Mouse (Mus musculus) G1E (cell line): ENCODE results near the gene Lama5.

Experiments used
- CTCF ChIP-seq: IDR thresholded peaks from 2 replicates; pipeline ENCODE4 v1.5.1; 2012; ENCODE audit warnings: low read depth, low read length, inconsistent platforms, mixed read lengths
- GATA1 ChIP-seq: IDR thresholded peaks from 2 replicates; pipeline ENCODE4 v1.6.1; 2012; ENCODE audit warnings: borderline replicate concordance, low read length, inconsistent platforms, mixed read lengths
- GATA2 ChIP-seq: IDR thresholded peaks from 2 replicates; pipeline ENCODE4 v1.6.1; 2012; ENCODE audit warnings: low read depth, low read length, inconsistent platforms, borderline replicate concordance
- TAL1 ChIP-seq: conservative IDR thresholded peaks from 2 replicates; pipeline ENCODE4 v1.6.1; 2012; ENCODE audit warnings: low read depth, low read length, inconsistent platforms, mixed read lengths

DNA sequence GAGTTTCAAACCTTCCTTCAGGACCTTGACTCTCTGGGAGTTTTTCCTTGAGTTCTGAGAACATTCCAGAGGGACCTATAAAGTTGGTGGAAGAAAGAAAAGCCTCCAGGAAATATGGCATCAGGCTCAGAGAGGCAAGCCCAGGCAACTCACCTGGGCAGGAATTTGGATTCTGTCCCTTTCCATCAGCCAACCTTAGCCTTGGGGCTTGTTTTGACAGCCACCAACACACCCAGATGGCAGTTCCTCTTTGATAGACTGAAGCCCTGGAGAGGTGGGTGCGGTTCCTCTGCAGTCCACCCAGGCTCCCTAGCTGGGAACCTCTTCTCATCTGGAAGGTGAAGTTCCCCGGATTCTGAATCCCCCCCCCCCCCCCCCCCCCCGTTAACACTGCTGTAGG is 10.8 kb upstream of the Lama5 start:
- no peak for TF ChIP-seq CTCF
- no peak for TF ChIP-seq GATA1
- no peak for TF ChIP-seq TAL1
- TF ChIP-seq GATA2: no peak
